Mouse (Mus musculus) CD4-positive helper T cell, adult 2 months (primary cell): ENCODE measurements around the gene Mrtfa.

ENCODE experiments used
- DNase-seq: peaks from one replicate; pipeline ENCODE4 v3.0.0-alpha.2; 2012; ENCODE audit warnings: low read depth, missing footprints, low spot score

Mrtfa gene

GRCm38 (mm10) chr15:81067761-81068160, 122.8 kb downstream of the Mrtfa start:
- DNase-seq = no peak

- DNase-seq = no peak
These were observed 123.6 kb downstream of the Mrtfa start for GRCm38 (mm10) chr15:81066976-81067375.

DNA sequence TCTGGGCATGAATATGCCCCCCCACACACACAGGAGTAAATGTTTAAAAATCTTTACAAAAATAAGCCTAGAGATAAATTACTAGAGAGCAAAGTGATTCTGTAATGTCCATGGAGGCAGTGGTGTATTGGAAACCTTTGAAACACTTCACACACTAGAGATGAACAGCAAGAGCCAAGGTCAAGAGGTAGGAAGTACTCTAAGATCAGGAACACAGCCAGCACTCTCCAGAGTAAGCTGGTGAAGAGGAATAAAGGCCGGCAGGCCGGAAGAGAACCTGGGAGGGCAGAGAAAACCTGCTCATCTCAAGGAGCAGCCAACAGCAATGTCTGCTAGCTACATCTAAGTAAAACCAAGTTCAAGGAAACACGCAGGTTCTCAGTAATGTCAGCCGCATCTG, 125.9 kb downstream of the Mrtfa start:
- DNase-seq = no peak

GRCm38 (mm10) chr15:81064143-81064542, 126.4 kb downstream of the Mrtfa start:
- peak; percentile 46 for DNase-seq

GRCm38 (mm10) chr15:81062616-81063015, 127.9 kb downstream of the Mrtfa start:
- no peak for DNase-seq

DNA sequence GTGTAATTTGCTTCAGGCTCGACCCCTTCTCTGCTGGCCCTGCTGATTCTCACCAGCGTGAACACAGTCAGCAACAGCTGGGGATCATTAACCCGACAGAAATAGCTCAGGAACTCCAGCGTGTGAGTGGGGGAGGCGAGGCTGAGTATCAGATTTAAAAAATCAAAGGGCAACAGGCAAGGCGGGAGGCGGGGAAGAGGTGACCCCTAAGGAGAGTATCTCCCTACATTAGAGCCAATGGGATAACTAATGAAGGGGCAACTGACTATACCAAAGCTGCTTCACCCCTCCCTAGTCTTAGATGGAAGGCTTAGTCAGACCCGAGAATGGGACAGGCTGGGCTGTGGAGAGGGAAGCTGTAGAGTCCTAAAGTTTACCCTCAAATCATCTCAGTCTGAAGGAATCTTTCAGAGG, 128.4 kb downstream of the Mrtfa start:
- no peak for DNase-seq

GRCm38 (mm10) chr15:81060975-81061374, 129.6 kb downstream of the Mrtfa start:
- no peak for DNase-seq

- no peak for DNase-seq
These were observed 132.8 kb downstream of the Mrtfa start for GRCm38 (mm10) chr15:81057736-81058135.

DNA sequence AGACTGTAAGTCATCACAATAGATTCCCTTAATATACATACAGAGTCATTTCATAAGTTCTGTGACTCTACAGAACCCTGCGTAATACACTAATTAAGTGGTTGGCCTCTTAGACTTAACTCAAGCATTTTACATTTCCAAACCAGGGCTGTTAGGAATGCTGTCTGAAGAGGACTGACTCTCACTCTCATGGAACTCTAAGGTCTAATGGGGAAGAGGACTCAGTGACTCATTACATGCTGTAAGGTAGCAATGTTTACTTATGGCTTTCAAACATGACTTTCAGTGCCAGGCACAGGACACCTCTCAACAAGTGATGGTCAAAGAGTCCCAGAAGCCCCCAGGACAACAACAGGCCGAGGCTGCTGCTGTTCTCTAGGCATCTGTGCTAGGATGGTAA, 135.1 kb downstream of the Mrtfa start:
- DNase-seq = no peak

DNA sequence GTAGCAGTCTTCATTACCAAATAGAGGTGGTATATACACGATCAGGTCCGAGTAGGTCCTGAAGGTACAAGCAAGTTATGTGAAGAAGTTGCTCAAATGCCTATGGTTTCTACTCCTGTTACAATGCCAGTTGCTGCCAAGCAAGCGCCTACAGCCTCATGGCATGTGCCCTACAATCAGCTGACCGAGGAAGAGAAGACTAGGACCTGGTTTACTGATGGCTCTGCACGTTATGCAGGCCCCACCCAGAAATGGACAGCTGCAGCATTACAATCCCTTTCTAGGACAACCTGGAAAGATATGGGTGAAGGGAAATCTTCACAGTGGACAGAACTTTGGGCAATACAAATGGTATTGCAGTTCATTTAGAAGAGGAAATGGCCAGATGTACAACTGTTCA, 138.1 kb downstream of the Mrtfa start:
- DNase-seq = no peak

DNA sequence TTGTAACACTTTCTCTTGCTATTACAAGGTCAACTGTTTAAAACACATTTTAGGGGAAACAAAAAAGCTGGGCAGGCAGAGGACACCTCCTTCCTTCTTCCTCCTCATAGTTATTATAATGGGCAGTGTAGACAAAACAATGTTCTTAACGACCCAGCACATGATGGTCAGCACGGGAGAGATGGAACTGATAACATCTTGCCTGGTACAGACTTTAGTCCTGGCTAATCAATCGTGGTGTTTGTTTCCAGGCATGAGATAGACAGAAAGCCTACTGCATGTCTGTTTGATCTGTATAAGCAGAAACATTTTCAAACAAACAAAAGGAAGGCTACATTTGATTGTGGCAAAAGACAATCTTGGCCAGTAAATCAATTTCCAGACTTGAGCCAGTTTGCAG, 140.1 kb downstream of the Mrtfa start:
- DNase-seq = no peak

DNA sequence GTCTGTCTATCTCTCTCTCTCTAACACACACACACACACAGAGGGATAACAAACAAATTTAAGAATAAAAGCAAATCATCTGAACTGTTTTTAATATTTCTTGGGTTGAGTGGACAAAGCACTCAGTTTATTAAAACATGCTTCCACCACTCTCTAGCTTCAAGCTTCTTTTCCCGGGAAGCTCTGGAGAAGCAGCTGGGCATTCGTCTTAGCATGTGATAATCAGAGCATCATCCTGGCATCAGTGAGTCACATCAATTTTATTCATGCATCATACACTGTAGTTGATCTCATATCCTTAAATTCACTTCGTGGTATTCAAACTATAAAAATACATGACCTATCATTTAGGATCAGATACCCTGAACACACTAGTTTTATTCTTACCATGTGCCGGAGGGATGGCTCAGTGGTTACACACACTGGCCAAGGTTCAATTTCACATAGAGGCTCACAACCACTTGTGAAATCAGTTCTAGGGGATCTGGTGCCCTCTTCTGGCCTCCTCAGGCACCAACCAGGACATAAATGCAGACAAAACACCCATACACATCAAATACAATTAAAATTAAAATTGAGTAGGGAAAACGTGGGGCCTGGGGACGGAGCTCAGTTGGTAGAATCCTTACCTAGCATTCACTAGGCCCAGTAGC, 141.0 kb downstream of the Mrtfa start:
- DNase-seq = peak; percentile 69

- no peak for DNase-seq
These were observed 143.1 kb downstream of the Mrtfa start for GRCm38 (mm10) chr15:81047497-81047896.

DNA sequence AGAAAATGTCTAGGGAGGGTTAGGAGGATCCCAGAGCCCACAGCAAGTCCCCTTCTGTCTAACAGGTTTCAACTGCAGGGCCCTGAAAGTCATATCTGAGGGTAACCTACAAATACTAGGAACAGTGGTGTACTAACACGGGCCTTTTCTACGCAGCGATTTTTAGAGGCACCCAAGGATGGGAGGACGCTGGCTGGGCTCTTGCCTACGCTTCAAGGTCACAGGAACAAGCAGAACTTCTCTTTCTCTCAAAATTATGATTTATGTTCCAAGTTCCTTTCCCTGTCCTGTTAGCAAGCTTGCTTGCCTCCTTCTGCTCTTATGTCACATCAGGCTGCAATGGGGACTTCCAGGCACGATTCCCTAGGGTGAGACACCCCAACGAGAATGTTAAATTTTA, 144.5 kb downstream of the Mrtfa start:
- no peak for DNase-seq

DNA sequence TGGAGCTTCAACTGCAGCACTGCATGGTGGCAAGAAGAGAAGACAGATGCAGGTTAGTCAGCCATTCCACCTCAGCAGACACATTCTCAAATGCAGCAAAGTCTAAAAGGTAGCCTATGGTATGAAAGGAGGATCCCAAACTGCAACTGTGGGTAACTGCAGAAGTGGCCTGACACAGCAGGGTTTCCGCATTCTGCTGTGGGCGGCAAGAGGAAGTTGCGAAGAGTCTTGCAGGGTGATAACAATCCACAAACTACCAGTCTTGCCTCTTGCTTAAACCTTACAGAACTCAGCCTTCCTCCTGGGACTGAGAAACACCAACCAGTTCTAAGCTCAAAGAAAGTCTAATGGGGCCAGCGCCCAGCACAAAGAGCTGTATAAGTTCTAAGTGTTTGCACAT, 145.2 kb downstream of the Mrtfa start:
- peak; percentile 77 for DNase-seq

GRCm38 (mm10) chr15:81044446-81044845, 146.1 kb downstream of the Mrtfa start:
- DNase-seq = peak; percentile 88

- DNase-seq = peak; percentile 57
These were observed 148.2 kb downstream of the Mrtfa start for GRCm38 (mm10) chr15:81042276-81042931.

GRCm38 (mm10) chr15:81041767-81042166, 148.8 kb downstream of the Mrtfa start:
- DNase-seq = no peak

GRCm38 (mm10) chr15:81038419-81038818, 152.1 kb downstream of the Mrtfa start:
- no peak for DNase-seq

- DNase-seq = peak; percentile 35
These were observed 155.0 kb downstream of the Mrtfa start for GRCm38 (mm10) chr15:81035417-81036162.

DNA sequence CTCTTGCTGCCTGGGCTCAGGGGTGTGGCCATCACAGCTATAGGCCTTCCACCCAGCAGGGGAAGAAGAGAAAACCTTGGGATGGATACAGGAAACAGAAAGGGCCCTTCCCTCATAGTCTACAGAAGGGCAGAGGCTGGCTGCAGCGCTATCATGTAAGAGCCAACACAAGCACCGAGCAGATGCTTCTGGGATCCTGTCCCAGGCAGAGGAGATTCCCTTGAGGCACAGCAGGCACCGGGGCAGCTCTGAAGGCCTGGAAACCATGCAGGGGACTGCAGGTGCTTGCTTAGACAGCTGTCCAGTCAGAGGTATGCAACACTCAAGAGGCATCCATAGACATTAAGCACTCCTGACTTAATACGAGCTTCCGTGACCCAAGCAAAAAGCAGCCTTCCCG, 156.4 kb downstream of the Mrtfa start:
- DNase-seq = no peak

- peak; percentile 53 for DNase-seq
These were observed 157.5 kb downstream of the Mrtfa start for GRCm38 (mm10) chr15:81032941-81033629.
